Mouse (Mus musculus) frontal cortex, adult 2 months (tissue): Measurements from ENCODE around the gene Esyt3. TPM values are rescaled to one million over a fixed set of nuclear protein-coding genes. Genes with fewer than 3 reads are reported as not detected.

Experiments used
- DNase-seq, 2 experiments: peaks; one replicate each; pipeline ENCODE4 v3.0.0; 2022; ENCODE audit warnings: low spot score in 1 of 2; ENCODE audit errors: extremely low spot score in 1 of 2
- polyA plus RNA-seq: library from polyadenylated mRNA; depleted of rRNA; stranded (reverse); fragments of >200 nt; gene quantifications from 2 replicates; pipeline ENCODE4 v1.2.3, GENCODE M21; 2012; rRNA removed

Esyt3 gene
- polyA plus RNA-seq, 1 experiment: 2.1 TPM

GRCm38 (mm10) chr9:99355971-99356370 is 2.4 kb downstream of the Esyt3 start:
- no peak for DNase-seq

GRCm38 (mm10) chr9:99354796-99355195 is 3.6 kb downstream of the Esyt3 start:
- DNase-seq: no peak

- no peak for DNase-seq
Measured at GRCm38 (mm10) chr9:99353390-99353789, 5.0 kb downstream of the Esyt3 start.

- no peak for DNase-seq
Measured at GRCm38 (mm10) chr9:99352964-99353363, 5.4 kb downstream of the Esyt3 start.

- DNase-seq: peak; percentile 59 to 81
Measured at GRCm38 (mm10) chr9:99345351-99345792, 13.0 kb downstream of the Esyt3 start.

GRCm38 (mm10) chr9:99341600-99341999 is 16.8 kb downstream of the Esyt3 start:
- no peak for DNase-seq

- DNase-seq: no peak
Measured at GRCm38 (mm10) chr9:99340126-99340525, 18.2 kb downstream of the Esyt3 start.

- no peak for DNase-seq
Measured at GRCm38 (mm10) chr9:99339182-99339581, 19.2 kb downstream of the Esyt3 start.

GRCm38 (mm10) chr9:99338293-99338692 is 20.1 kb downstream of the Esyt3 start:
- DNase-seq: no peak

GRCm38 (mm10) chr9:99336538-99336937 is 21.8 kb downstream of the Esyt3 start:
- DNase-seq: no peak

- DNase-seq: peak in 1 of 2 experiments; percentile 21
Measured at GRCm38 (mm10) chr9:99326881-99327280, 31.5 kb downstream of the Esyt3 start.

- DNase-seq: no peak
Measured at GRCm38 (mm10) chr9:99325961-99326360, 32.4 kb downstream of the Esyt3 start.

- DNase-seq: no peak
Measured at GRCm38 (mm10) chr9:99325208-99325929, 33.0 kb downstream of the Esyt3 start.

- no peak for DNase-seq
Measured at GRCm38 (mm10) chr9:99320006-99320405, 38.4 kb downstream of the Esyt3 start.

GRCm38 (mm10) chr9:99319343-99319951 is 38.9 kb downstream of the Esyt3 start:
- no peak for DNase-seq

GRCm38 (mm10) chr9:99306226-99306625 is 52.1 kb downstream of the Esyt3 start:
- DNase-seq: no peak

- no peak for DNase-seq
Measured at GRCm38 (mm10) chr9:99304296-99304695, 54.1 kb downstream of the Esyt3 start.

Other genes starting within 250 kb of the Esyt3 start
- 14.5 and 15.5 TPM in 2 replicates for gene Pik3cb, start 217.9 kb downstream of the Esyt3 start, polyA plus RNA-seq
- gene Faiml, start 121.3 kb downstream of the Esyt3 start, polyA plus RNA-seq: not detected in 2 replicates
- 19.0 and 21.1 TPM in 2 replicates for gene Cep70, start 115.2 kb downstream of the Esyt3 start, polyA plus RNA-seq
- gene Mras, start 78.8 kb upstream of the Esyt3 start, polyA plus RNA-seq: 132 and 173 TPM in 2 replicates
- gene Nme9, start 92.9 kb upstream of the Esyt3 start, polyA plus RNA-seq: 0.19 TPM in 1 of 2 replicates, not detected in the other
- 53.4 and 57.1 TPM in 2 replicates for gene Armc8, start 210.3 kb upstream of the Esyt3 start, polyA plus RNA-seq
- gene Dbr1, start 217.2 kb upstream of the Esyt3 start, polyA plus RNA-seq: 11.9 and 14.7 TPM in 2 replicates